Comparison of ENCODE assay signal across 12 mouse cellular contexts in the genomic region with DNA sequence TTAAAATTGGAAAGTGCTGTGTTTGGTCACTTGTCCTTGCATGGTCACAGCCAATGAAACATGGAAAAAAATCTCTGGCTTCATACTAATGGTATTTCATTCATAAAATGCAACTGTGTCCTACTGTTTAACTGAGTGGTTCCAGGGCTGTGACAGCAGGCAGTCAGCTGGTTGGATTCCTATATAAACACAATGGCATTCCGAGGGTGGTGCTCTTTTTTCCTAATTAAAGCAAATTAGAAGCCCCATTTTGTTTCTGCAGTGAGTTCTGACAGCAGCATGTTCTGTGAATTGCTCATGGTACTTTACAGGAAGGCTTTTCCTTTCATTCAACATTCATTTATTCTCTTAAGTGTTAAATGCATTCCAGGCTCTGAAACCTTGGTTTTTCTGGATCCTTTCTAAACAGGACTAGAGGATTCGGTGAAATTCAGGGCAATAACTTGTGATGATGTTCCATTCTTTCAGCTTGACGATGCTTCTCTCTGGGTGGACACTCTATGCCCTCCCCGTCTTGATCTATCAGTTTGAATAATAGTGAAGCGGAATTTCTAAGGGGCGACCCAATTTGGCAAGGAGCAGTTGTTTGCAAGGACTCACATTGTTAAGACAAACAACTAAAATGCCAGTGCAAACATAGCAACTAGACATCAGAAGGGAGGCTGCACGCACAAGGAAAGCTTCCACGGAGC.
"Had no signal": no experiment of that assay in that cellular context is flagged by ENCODE, and none has a peak within 500 bp of the region (broad histone marks: within the 10 kb centered on the region; RNA-seq: fewer than 3 reads in every experiment).

No protein-coding gene starts in this region.

- H3K9ac ChIP-seq: kidney, embryonic 15.5 days; liver, embryonic 15.5 days had no signal

- ATAC-seq: lung, postnatal 0 days had no signal

- H3K4me1 ChIP-seq: kidney, embryonic 15.5 days; liver, embryonic 15.5 days had no signal

- H3K27me3 ChIP-seq: kidney, embryonic 15.5 days; liver, embryonic 15.5 days had no signal

- DNase-seq: kidney, adult 2 months; kidney, postnatal 14 days; left cerebral cortex, postnatal 4 days; lung, adult 2 months; lung, postnatal 36 days; midbrain, embryonic 14.5 days; spleen, adult 18-20 months; thymus, postnatal 36 days had no signal

- H3K9me3 ChIP-seq: kidney, embryonic 15.5 days; liver, embryonic 15.5 days had no signal

- H3K4me3 ChIP-seq: kidney, embryonic 15.5 days; liver, embryonic 15.5 days had no signal

- H3K27ac ChIP-seq: kidney, embryonic 15.5 days; liver, embryonic 15.5 days had no signal

- H3K4me2 ChIP-seq: kidney, embryonic 15.5 days; liver, embryonic 11.5 days; liver, embryonic 15.5 days had no signal

- H3K36me3 ChIP-seq: kidney, embryonic 15.5 days; liver, embryonic 15.5 days had no signal
